ENCODE assay signal across 8 mouse cellular contexts in the genomic region with DNA sequence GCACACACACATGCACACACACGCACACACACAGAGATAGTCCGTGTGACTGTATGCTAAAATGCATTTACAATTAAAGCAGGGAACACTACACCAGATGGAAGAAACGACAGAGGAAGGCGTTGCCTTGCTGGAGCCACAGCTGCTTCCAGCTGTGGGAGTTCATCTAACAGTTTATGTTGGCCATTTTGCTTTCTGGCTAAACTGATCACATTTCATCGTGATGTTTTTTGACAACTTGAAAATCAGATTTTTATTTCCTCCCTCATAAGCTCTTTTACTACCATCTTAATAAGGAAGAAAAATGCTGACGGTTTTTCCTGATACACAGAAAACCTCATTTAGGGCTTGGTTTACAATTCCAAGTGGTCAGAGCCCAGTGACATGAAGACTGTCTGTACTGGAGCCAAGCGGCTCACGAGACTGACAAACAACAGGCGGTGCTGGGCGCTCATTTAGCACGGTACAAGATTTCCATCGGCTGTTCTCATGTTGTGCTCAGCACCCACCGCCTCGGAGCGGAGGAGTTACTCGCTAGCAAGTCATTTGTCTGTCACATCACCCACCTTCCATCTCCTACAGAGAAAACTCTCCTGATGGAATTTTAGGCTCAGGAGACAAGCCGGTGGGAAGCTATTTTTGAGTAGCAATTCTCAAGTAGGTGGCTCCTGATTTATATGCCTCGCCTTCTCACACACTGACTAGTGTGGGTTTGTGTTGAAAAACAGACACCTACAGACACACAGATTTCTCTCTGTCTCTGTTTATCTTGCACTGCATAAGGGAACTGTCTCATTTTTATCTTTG. TPM values are rescaled to one million over a fixed set of nuclear protein-coding genes. Genes with fewer than 3 reads are reported as not detected.
A peak's percentile ranks its signal among the peaks of the same experiment; 100 is the strongest.
DNase-seq lines count a peak whose midpoint lies in the region; ATAC-seq and TF ChIP-seq lines count a peak whose summit lies in the region.

No protein-coding gene starts in this region.

- peaks cover 8% of the 10 kb centered on the region for H3K4me1 ChIP-seq in liver, embryonic 11.5 days (replicated peaks; ENCODE audit: control insufficient read depth, insufficient read depth, low read length)
- H3K4me1 ChIP-seq in heart, adult 2 months (ENCODE audit: control insufficient read depth, insufficient read depth, low read length) = peaks cover 13% of the 10 kb centered on the region
- H3K4me1 ChIP-seq in lung, embryonic 14.5 days (ENCODE audit: insufficient read depth) = peaks cover 32% of the 10 kb centered on the region
- peaks cover 54% of the 10 kb centered on the region for H3K4me1 ChIP-seq in stomach, embryonic 16.5 days (ENCODE audit: control insufficient read depth, insufficient read depth, low read length)
- H3K4me1 ChIP-seq in liver, postnatal 0 days (ENCODE audit: insufficient read depth) = 0 out of 2 replicates have a peak, but pooled peaks cover 5% of the 10 kb centered on the region

- TF ChIP-seq POLR2A in heart, adult 2 months (IDR thresholded peaks at IDR 0.05; ENCODE audit: insufficient read depth, low read depth, low read length) = no peak

- intact Hi-C loops in heart, adult 2 months (cut with DNase I) = no loop called here

- no peaks in the 10 kb centered on the region for H3K79me2 ChIP-seq in heart, adult 2 months (replicated peaks; ENCODE audit: control insufficient read depth, insufficient read depth, low read length)

- no peaks in the 10 kb centered on the region for H3K9me3 ChIP-seq in liver, embryonic 11.5 days (ENCODE audit: control insufficient read depth, low read length)
- H3K9me3 ChIP-seq in lung, embryonic 14.5 days (ENCODE audit: low read depth, low read length) = no peaks in the 10 kb centered on the region
- no peaks in the 10 kb centered on the region for H3K9me3 ChIP-seq in stomach, embryonic 16.5 days (replicated peaks; ENCODE audit: control insufficient read depth, low read length)
- H3K9me3 ChIP-seq in liver, postnatal 0 days (ENCODE audit: low read length) = no peaks in the 10 kb centered on the region

- H3K4me3 ChIP-seq in liver, embryonic 11.5 days (ENCODE audit: low read depth, low read length) = no peak overlapping the region
- H3K4me3 ChIP-seq in heart, adult 2 months = no peak overlapping the region; the same call in 1 of the 2 replicates
- no peak overlapping the region; the same call in 1 of the 2 replicates for H3K4me3 ChIP-seq in lung, embryonic 14.5 days (ENCODE audit: low read depth, low read length)
- H3K4me3 ChIP-seq in stomach, embryonic 16.5 days (replicated peaks; ENCODE audit: low read length) = 0 out of 2 replicates have a peak overlapping the region, but pooled peaks have one; percentile 11
- no peak overlapping the region for H3K4me3 ChIP-seq in liver, postnatal 0 days (ENCODE audit: low read depth, low read length)

- 51% methylated on average over 18 of the region's 18 CpGs for WGBS in liver, embryonic 11.5 days
- 51% methylated on average over 18 of the region's 18 CpGs for WGBS in heart, adult 2 months
- WGBS in lung, embryonic 14.5 days = 23% methylated on average over 18 of the region's 18 CpGs
- WGBS in stomach, embryonic 16.5 days = 32% methylated on average over 18 of the region's 18 CpGs
- WGBS in liver, postnatal 0 days (ENCODE audit: insufficient replicate concordance) = 78% methylated on average over 18 of the region's 18 CpGs

- peak; percentile 33; the same call in 1 of the 2 replicates for TF ChIP-seq EP300 in heart, adult 2 months (IDR thresholded peaks at IDR 0.05; ENCODE audit: insufficient read depth, low read depth, low read length)
- TF ChIP-seq EP300 in liver, postnatal 0 days (IDR thresholded peaks at IDR 0.05; ENCODE audit: low read depth) = no peak

- no peak for ATAC-seq in liver, embryonic 11.5 days (replicated peaks; ENCODE audit: low FRiP score)
- peak; percentile 93 for ATAC-seq in lung, embryonic 14.5 days (ENCODE audit: insufficient read depth)
- ATAC-seq in stomach, embryonic 16.5 days (ENCODE audit: insufficient read depth, low FRiP score) = peak; percentile 79
- ATAC-seq in liver, postnatal 0 days = no peak
- ATAC-seq in activated CD4-positive, CD25-positive, alpha-beta regulatory T cell, adult 4 months = no peak

- no peaks in the 10 kb centered on the region for H3K27me3 ChIP-seq in liver, embryonic 11.5 days (replicated peaks; ENCODE audit: control insufficient read depth, insufficient read depth, low read length)
- no peaks in the 10 kb centered on the region for H3K27me3 ChIP-seq in heart, adult 2 months (ENCODE audit: control insufficient read depth, insufficient read depth, low read length)
- no peaks in the 10 kb centered on the region for H3K27me3 ChIP-seq in lung, embryonic 14.5 days (ENCODE audit: insufficient read depth, low read length)
- no peaks in the 10 kb centered on the region for H3K27me3 ChIP-seq in stomach, embryonic 16.5 days (ENCODE audit: control insufficient read depth, insufficient read depth, low read length)
- no peaks in the 10 kb centered on the region for H3K27me3 ChIP-seq in liver, postnatal 0 days (ENCODE audit: insufficient read depth, low read length)

- no peak overlapping the region for H3K9ac ChIP-seq in liver, embryonic 11.5 days (ENCODE audit: low read depth, low read length)
- 0 out of 2 replicates have a peak overlapping the region, but pooled peaks have one; percentile 3 for H3K9ac ChIP-seq in heart, adult 2 months (ENCODE audit: low read depth, low read length)
- H3K9ac ChIP-seq in lung, embryonic 14.5 days = no peak overlapping the region
- peak overlapping the region; percentile 53; the same call in 1 of the 2 replicates for H3K9ac ChIP-seq in stomach, embryonic 16.5 days (ENCODE audit: low read length)
- no peak overlapping the region for H3K9ac ChIP-seq in liver, postnatal 0 days (replicated peaks)

- H3K4me2 ChIP-seq in liver, embryonic 11.5 days = no peak overlapping the region
- H3K4me2 ChIP-seq in lung, embryonic 14.5 days = peak overlapping the region; percentile 42
- H3K4me2 ChIP-seq in stomach, embryonic 16.5 days (ENCODE audit: low read depth, low read length) = peak overlapping the region; percentile 42
- no peak overlapping the region for H3K4me2 ChIP-seq in liver, postnatal 0 days (ENCODE audit: low read depth, low read length)

- TF ChIP-seq CTCF in heart, adult 2 months (IDR thresholded peaks at IDR 0.05) = no peak
- TF ChIP-seq CTCF in lung, embryonic 14.5 days (IDR thresholded peaks at IDR 0.05; ENCODE audit: low read depth) = no peak
- TF ChIP-seq CTCF in liver, postnatal 0 days (IDR thresholded peaks at IDR 0.05; ENCODE audit: low read depth) = no peak

- no peaks in the 10 kb centered on the region for H3K36me3 ChIP-seq in liver, embryonic 11.5 days (ENCODE audit: control insufficient read depth, insufficient read depth, low read length)
- peaks cover 6% of the 10 kb centered on the region for H3K36me3 ChIP-seq in heart, adult 2 months (ENCODE audit: control insufficient read depth, insufficient read depth, low read length)
- peaks cover 32% of the 10 kb centered on the region for H3K36me3 ChIP-seq in lung, embryonic 14.5 days (ENCODE audit: insufficient read depth)
- H3K36me3 ChIP-seq in stomach, embryonic 16.5 days (ENCODE audit: control insufficient read depth, insufficient read depth, low read length) = peaks cover 11% of the 10 kb centered on the region; the same call in 1 of the 2 replicates
- H3K36me3 ChIP-seq in liver, postnatal 0 days (replicated peaks; ENCODE audit: insufficient read depth, low read length) = peaks cover 4% of the 10 kb centered on the region; the same call in 1 of the 2 replicates

- peak; percentile 20 for DNase-seq in liver
- no peak for DNase-seq in liver, embryonic 11.5 days (ENCODE audit: low spot score)
- DNase-seq in heart, adult 2 months = peak; percentile 64 to 68
- peak; percentile 83 for DNase-seq in kidney, postnatal 10 days
- DNase-seq in lung, embryonic 14.5 days = peak; percentile 97
- DNase-seq in liver, postnatal 0 days = no peak

- no peak overlapping the region for H3K27ac ChIP-seq in liver, embryonic 11.5 days (ENCODE audit: low read depth, low read length)
- peak overlapping the region; percentile 67 for H3K27ac ChIP-seq in heart, adult 2 months
- peak overlapping the region; percentile 89 for H3K27ac ChIP-seq in lung, embryonic 14.5 days (ENCODE audit: low read depth)
- peak overlapping the region; percentile 94 for H3K27ac ChIP-seq in stomach, embryonic 16.5 days (ENCODE audit: low read length)
- H3K27ac ChIP-seq in liver, postnatal 0 days (ENCODE audit: low read depth) = no peak overlapping the region

RNA-seq across cellular contexts. Expression of a gene that starts 17.2 kb away (rescaled TPM):
- polyA plus RNA-seq in liver, embryonic 11.5 days (2014; fragmentation: Nextera tagmentation; extraction: Ambion mirVana) = 5.2 and 6.6 TPM in 2 replicates
- 1 to 10 TPM; 5.0 to 6.5 TPM for total RNA-seq in heart, adult 2 months (2021)
- polyA plus RNA-seq in heart, adult 2 months (2012; rRNA removed) = 7.1 and 7.8 TPM in 2 replicates
- 27.9 TPM in 2 replicates for polyA plus RNA-seq in lung, embryonic 14.5 days (2014; fragmentation: Nextera tagmentation; extraction: Ambion mirVana)
- 32.1 and 33.1 TPM in 2 replicates for polyA plus RNA-seq in stomach, embryonic 16.5 days (2015; fragmentation: Nextera tagmentation; extraction: Ambion mirVana)
- polyA plus RNA-seq in liver, postnatal 0 days (2015; fragmentation: Nextera tagmentation; extraction: Ambion mirVana) = 2.3 TPM in 2 replicates
- polyA plus RNA-seq in activated CD4-positive, CD25-positive, alpha-beta regulatory T cell, adult 4 months (2017; shearing (Covaris generic)) = 10 to 100 TPM; 33.8 to 34.0 TPM

Comparison
In these comparisons a context has a peak if more than half of its experiments do, and no peak if none do; other contexts are left out.
1. DNase-seq: peak in liver (single experiment), heart, adult 2 months (2 of 2), kidney, postnatal 10 days (single experiment) and lung, embryonic 14.5 days (single experiment); none in liver, embryonic 11.5 days (single experiment) and liver, postnatal 0 days (single experiment).
2. ATAC-seq: peak in lung, embryonic 14.5 days (single experiment) and stomach, embryonic 16.5 days (single experiment); none in liver, embryonic 11.5 days (single experiment), liver, postnatal 0 days (single experiment) and activated CD4-positive, CD25-positive, alpha-beta regulatory T cell, adult 4 months (single experiment).
3. H3K27ac ChIP-seq: peak in heart, adult 2 months (single experiment), lung, embryonic 14.5 days (single experiment) and stomach, embryonic 16.5 days (single experiment); none in liver, embryonic 11.5 days (single experiment) and liver, postnatal 0 days (single experiment).
4. H3K4me2 ChIP-seq: peak in lung, embryonic 14.5 days (single experiment) and stomach, embryonic 16.5 days (single experiment); none in liver, embryonic 11.5 days (single experiment) and liver, postnatal 0 days (single experiment).
5. H3K9ac ChIP-seq: peak in heart, adult 2 months (single experiment) and stomach, embryonic 16.5 days (single experiment); none in liver, embryonic 11.5 days (single experiment), lung, embryonic 14.5 days (single experiment) and liver, postnatal 0 days (single experiment).